Comparison of ENCODE assay signal across 9 mouse cellular contexts in genomic region chr11:5990910-5991309, GRCm38 (mm10). TPM values are rescaled to one million over a fixed set of nuclear protein-coding genes. Genes with fewer than 3 reads are reported as not detected.
DNase-seq lines count a peak whose midpoint lies in the region; ATAC-seq lines count a peak whose summit lies in the region.
"Had no signal": no experiment of that assay in that cellular context is flagged by ENCODE, and none has a peak within 500 bp of the region (broad histone marks: within the 10 kb centered on the region; RNA-seq: fewer than 3 reads in every experiment).

No protein-coding gene starts in this region.

- DNase-seq in forebrain, embryonic 14.5 days (ENCODE audit: low spot score) = peak; percentile 73
- peak; percentile 48 for DNase-seq in ovary, postnatal 36 days (ENCODE audit: low spot score)
- no peak for DNase-seq in ovary, postnatal 10 days (ENCODE audit: low spot score)
- peak; percentile 41 for DNase-seq in c-Kit-positive CD71-positive TER-119-positive erythroid progenitor cells, embryonic 14.5 days (ENCODE audit: low spot score)
- peak; percentile 74 for DNase-seq in kidney, postnatal 10 days
- DNase-seq in frontal cortex, postnatal 36 days (ENCODE audit: low spot score in 2 of 2) = no peak

- no peak overlapping the region for H3K27ac ChIP-seq in forebrain, embryonic 14.5 days (ENCODE audit: low read depth, low read length)
- H3K27ac ChIP-seq in forebrain, embryonic 12.5 days = no peak overlapping the region
- no peak overlapping the region for H3K27ac ChIP-seq in neural tube, embryonic 14.5 days (ENCODE audit: low read depth, low read length)
- H3K27ac ChIP-seq: lung, embryonic 15.5 days had no signal

- H3K27me3 ChIP-seq in forebrain, embryonic 14.5 days (replicated peaks; ENCODE audit: control insufficient read depth, insufficient read depth, low read length) = no peaks in the 10 kb centered on the region
- H3K27me3 ChIP-seq in forebrain, embryonic 12.5 days = no peaks in the 10 kb centered on the region
- no peaks in the 10 kb centered on the region for H3K27me3 ChIP-seq in neural tube, embryonic 14.5 days (ENCODE audit: control insufficient read depth, insufficient read depth, low read length)
- H3K27me3 ChIP-seq: lung, embryonic 15.5 days had no signal

- no peaks in the 10 kb centered on the region for H3K4me1 ChIP-seq in forebrain, embryonic 14.5 days (ENCODE audit: control insufficient read depth, insufficient read depth, low read length)
- H3K4me1 ChIP-seq in forebrain, embryonic 12.5 days = no peaks in the 10 kb centered on the region
- no peaks in the 10 kb centered on the region for H3K4me1 ChIP-seq in neural tube, embryonic 14.5 days (ENCODE audit: control insufficient read depth, insufficient read depth, low read length)
- H3K4me1 ChIP-seq: lung, embryonic 15.5 days had no signal

- no peak overlapping the region for H3K4me3 ChIP-seq in forebrain, embryonic 14.5 days (ENCODE audit: low read depth, low read length)
- H3K4me3 ChIP-seq in forebrain, embryonic 12.5 days (replicated peaks) = no peak overlapping the region
- no peak overlapping the region for H3K4me3 ChIP-seq in neural tube, embryonic 14.5 days (ENCODE audit: low read depth, low read length)
- H3K4me3 ChIP-seq: lung, embryonic 15.5 days had no signal

- ATAC-seq in forebrain, embryonic 14.5 days = no peak
- no peak for ATAC-seq in forebrain, embryonic 12.5 days (ENCODE audit: low FRiP score)
- peak; percentile 50; the same call in 1 of the 2 replicates for ATAC-seq in neural tube, embryonic 14.5 days (ENCODE audit: low read depth)

- WGBS in forebrain, embryonic 14.5 days = 29% methylated on average over 4 of the region's 4 CpGs
- WGBS in forebrain, embryonic 12.5 days = 27% methylated on average over 4 of the region's 4 CpGs
- WGBS in neural tube, embryonic 14.5 days = 27% methylated on average over 4 of the region's 4 CpGs

- H3K36me3 ChIP-seq in forebrain, embryonic 14.5 days (ENCODE audit: control insufficient read depth, insufficient read depth, low read length) = no peaks in the 10 kb centered on the region
- H3K36me3 ChIP-seq in forebrain, embryonic 12.5 days (replicated peaks) = no peaks in the 10 kb centered on the region
- 0 out of 2 replicates have a peak, but pooled peaks cover 7% of the 10 kb centered on the region for H3K36me3 ChIP-seq in neural tube, embryonic 14.5 days (ENCODE audit: control insufficient read depth, insufficient read depth, low read length)
- H3K36me3 ChIP-seq: lung, embryonic 15.5 days had no signal

- no peak overlapping the region for H3K4me2 ChIP-seq in forebrain, embryonic 14.5 days (ENCODE audit: low read length)
- H3K4me2 ChIP-seq in forebrain, embryonic 12.5 days = no peak overlapping the region
- H3K4me2 ChIP-seq in neural tube, embryonic 14.5 days (ENCODE audit: low read depth, low read length) = no peak overlapping the region
- H3K4me2 ChIP-seq: lung, embryonic 15.5 days had no signal

- H3K9ac ChIP-seq in forebrain, embryonic 14.5 days (ENCODE audit: low read length) = no peak overlapping the region; the same call in 1 of the 2 replicates
- no peak overlapping the region for H3K9ac ChIP-seq in forebrain, embryonic 12.5 days
- no peak overlapping the region for H3K9ac ChIP-seq in neural tube, embryonic 14.5 days (replicated peaks; ENCODE audit: low read depth, low read length)
- H3K9ac ChIP-seq: lung, embryonic 15.5 days had no signal

- no peaks in the 10 kb centered on the region for H3K9me3 ChIP-seq in forebrain, embryonic 14.5 days (replicated peaks; ENCODE audit: control insufficient read depth, low read length)
- no peaks in the 10 kb centered on the region for H3K9me3 ChIP-seq in forebrain, embryonic 12.5 days
- no peaks in the 10 kb centered on the region for H3K9me3 ChIP-seq in neural tube, embryonic 14.5 days (ENCODE audit: control insufficient read depth, low read length)
- H3K9me3 ChIP-seq: lung, embryonic 15.5 days had no signal

RNA-seq across cellular contexts. Expression of gene Ykt6, which starts 35.4 kb away (rescaled TPM):
- polyA plus RNA-seq in forebrain, embryonic 14.5 days (2014; fragmentation: Nextera tagmentation; extraction: Ambion mirVana) = 46.3 and 47.5 TPM in 2 replicates
- polyA plus RNA-seq in forebrain, embryonic 12.5 days (2016; fragmentation: Nextera tagmentation; extraction: Ambion mirVana) = 58.4 and 59.8 TPM in 2 replicates
- 39.1 and 40.9 TPM in 2 replicates for polyA plus RNA-seq in neural tube, embryonic 14.5 days (2014; fragmentation: Nextera tagmentation; extraction: Ambion mirVana)

RNA-seq across cellular contexts. Expression of gene Gck, which starts 41.0 kb away (rescaled TPM):
- 6.5 and 7.3 TPM in 2 replicates for polyA plus RNA-seq in forebrain, embryonic 14.5 days (2014; fragmentation: Nextera tagmentation; extraction: Ambion mirVana)
- 2.9 and 3.5 TPM in 2 replicates for polyA plus RNA-seq in forebrain, embryonic 12.5 days (2016; fragmentation: Nextera tagmentation; extraction: Ambion mirVana)
- polyA plus RNA-seq in neural tube, embryonic 14.5 days (2014; fragmentation: Nextera tagmentation; extraction: Ambion mirVana) = 1.7 and 3.5 TPM in 2 replicates

Comparison
In these comparisons a context has a peak if more than half of its experiments do, and no peak if none do; other contexts are left out.
1. DNase-seq: peak in forebrain, embryonic 14.5 days (single experiment), ovary, postnatal 36 days (single experiment), c-Kit-positive CD71-positive TER-119-positive erythroid progenitor cells, embryonic 14.5 days (single experiment) and kidney, postnatal 10 days (single experiment); none in ovary, postnatal 10 days (single experiment) and frontal cortex, postnatal 36 days (0 of 2).